Mouse (Mus musculus): ENCODE data around the gene Mphosph8.

DNA sequence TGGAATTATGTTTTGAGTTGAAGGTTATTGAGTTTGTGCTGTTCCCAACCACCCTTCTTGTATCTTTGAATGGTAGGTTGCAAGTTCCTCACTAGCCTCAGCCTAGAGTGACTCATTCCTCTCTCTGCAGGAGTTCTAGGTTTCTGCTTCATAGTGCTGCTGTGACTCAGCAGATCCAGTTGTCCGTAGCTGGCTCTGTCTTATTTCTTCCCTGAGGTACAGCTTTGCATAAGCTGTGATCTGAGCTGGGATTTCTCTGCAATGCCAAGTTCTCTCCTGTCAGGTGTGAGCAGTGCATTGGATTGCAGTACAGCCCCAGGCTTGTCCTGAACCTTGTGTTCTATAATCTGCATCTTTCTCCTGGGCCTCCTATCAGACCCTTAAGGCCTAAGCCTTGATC is 21.7 kb downstream of the Mphosph8 start:
- TF ChIP-seq CTCF (IDR thresholded peaks at IDR 0.05; ENCODE audit: borderline replicate concordance, insufficient read depth, low read depth, low read length) (no peak), POLR2A (IDR thresholded peaks at IDR 0.05; ENCODE audit: borderline replicate concordance, insufficient read depth, low read length) (no peak)
